Mouse (Mus musculus): Measurements from ENCODE around the gene Dazap2. TPM values are rescaled to one million over a fixed set of nuclear protein-coding genes. Genes with fewer than 3 reads are reported as not detected.
"Not testable (repeated sequence)": the region's sequence is repeated elsewhere in the genome, so short reads cannot be mapped to it uniquely, and the experiment has no call there.

Dazap2 gene
- polyA plus RNA-seq, 1 experiment: 126 TPM

- no peak overlapping the region for H3K4me3 ChIP-seq (ENCODE audit: insufficient read depth, low read length)
- no peak overlapping the region for H3K27ac ChIP-seq (ENCODE audit: insufficient read depth, low read length)
- H3K4me1 ChIP-seq (ENCODE audit: control insufficient read depth, insufficient read depth, low read length): no peaks in the 10 kb centered on the region
- TF ChIP-seq POLR2A (IDR thresholded peaks at IDR 0.05; ENCODE audit: low read depth, low read length) (no peak), CTCF (IDR thresholded peaks at IDR 0.05; ENCODE audit: borderline replicate concordance, insufficient read depth, low read length) (no peak)
These were observed 14.4 kb upstream of the Dazap2 start for GRCm38 (mm10) chr15:100600696-100601272.

- TF ChIP-seq CTCF (IDR thresholded peaks at IDR 0.05; ENCODE audit: borderline replicate concordance, insufficient read depth, low read length) (no peak), POLR2A (IDR thresholded peaks at IDR 0.05; ENCODE audit: low read depth, low read length) (no peak)
- no peak overlapping the region for H3K27ac ChIP-seq (ENCODE audit: insufficient read depth, low read length)
- no peaks in the 10 kb centered on the region for H3K4me1 ChIP-seq (ENCODE audit: control insufficient read depth, insufficient read depth, low read length)
- H3K4me3 ChIP-seq (ENCODE audit: insufficient read depth, low read length): no peak overlapping the region
These were observed 13.5 kb upstream of the Dazap2 start for GRCm38 (mm10) chr15:100601669-100602068.

- not testable (repeated sequence) for H3K4me1 ChIP-seq (ENCODE audit: control insufficient read depth, insufficient read depth, low read length); H3K4me3 ChIP-seq (ENCODE audit: insufficient read depth, low read length); H3K27ac ChIP-seq (ENCODE audit: insufficient read depth, low read length)
These were observed 8.5 kb upstream of the Dazap2 start for GRCm38 (mm10) chr15:100606677-100607076.

GRCm38 (mm10) chr15:100611951-100612350, 3.2 kb upstream of the Dazap2 start:
- Histone ChIP-seq H3K27ac (ENCODE audit: insufficient read depth, low read length) (no peak overlapping the region), H3K4me1 (ENCODE audit: control insufficient read depth, insufficient read depth, low read length) (peaks cover 5% of the 10 kb centered on the region; the same call in 1 of the 2 replicates)

GRCm38 (mm10) chr15:100612432-100612831, 2.7 kb upstream of the Dazap2 start:
- Histone ChIP-seq H3K4me1 (ENCODE audit: control insufficient read depth, insufficient read depth, low read length) (peaks cover 5% of the 10 kb centered on the region; the same call in 1 of the 2 replicates), H3K4me3 (ENCODE audit: insufficient read depth, low read length) (no peak overlapping the region), H3K27ac (ENCODE audit: insufficient read depth, low read length) (no peak overlapping the region)
- TF ChIP-seq POLR2A (IDR thresholded peaks at IDR 0.05; ENCODE audit: low read depth, low read length): no peak
- no peak for TF ChIP-seq CTCF (IDR thresholded peaks at IDR 0.05; ENCODE audit: borderline replicate concordance, insufficient read depth, low read length)

More at GRCm38 (mm10) chr15:100611951-100612350, 3.2 kb upstream of the Dazap2 start:
- TF ChIP-seq CTCF (IDR thresholded peaks at IDR 0.05; ENCODE audit: borderline replicate concordance, insufficient read depth, low read length): no peak
- no peak for TF ChIP-seq POLR2A (IDR thresholded peaks at IDR 0.05; ENCODE audit: low read depth, low read length)
- H3K4me3 ChIP-seq (ENCODE audit: insufficient read depth, low read length): no peak overlapping the region

GRCm38 (mm10) chr15:100613584-100613983, 1.6 kb upstream of the Dazap2 start:
- no peak overlapping the region for H3K4me3 ChIP-seq (ENCODE audit: insufficient read depth, low read length)
- TF ChIP-seq CTCF (IDR thresholded peaks at IDR 0.05; ENCODE audit: borderline replicate concordance, insufficient read depth, low read length) (peak; percentile 77), POLR2A (IDR thresholded peaks at IDR 0.05; ENCODE audit: low read depth, low read length) (no peak)
- peaks cover 5% of the 10 kb centered on the region; the same call in 1 of the 2 replicates for H3K4me1 ChIP-seq (ENCODE audit: control insufficient read depth, insufficient read depth, low read length)
- no peak overlapping the region for H3K27ac ChIP-seq (ENCODE audit: insufficient read depth, low read length)

GRCm38 (mm10) chr15:100614218-100614995, 742 bp upstream of the Dazap2 start:
- H3K4me3 ChIP-seq (ENCODE audit: insufficient read depth, low read length): peak overlapping the region; percentile 57
- TF ChIP-seq CTCF (IDR thresholded peaks at IDR 0.05; ENCODE audit: borderline replicate concordance, insufficient read depth, low read length) (no peak), POLR2A (IDR thresholded peaks at IDR 0.05; ENCODE audit: low read depth, low read length) (no peak)
- H3K4me1 ChIP-seq (ENCODE audit: control insufficient read depth, insufficient read depth, low read length): peaks cover 5% of the 10 kb centered on the region; the same call in 1 of the 2 replicates
- H3K27ac ChIP-seq (ENCODE audit: insufficient read depth, low read length): no peak overlapping the region

GRCm38 (mm10) chr15:100615825-100616220, 674 bp downstream of the Dazap2 start:
- H3K4me3 ChIP-seq (ENCODE audit: insufficient read depth, low read length): peak overlapping the region; percentile 82
- peaks cover 5% of the 10 kb centered on the region; the same call in 1 of the 2 replicates for H3K4me1 ChIP-seq (ENCODE audit: control insufficient read depth, insufficient read depth, low read length)
- H3K27ac ChIP-seq (ENCODE audit: insufficient read depth, low read length): 0 out of 2 replicates have a peak overlapping the region, but pooled peaks have one; percentile 6
- no peak for TF ChIP-seq CTCF (IDR thresholded peaks at IDR 0.05; ENCODE audit: borderline replicate concordance, insufficient read depth, low read length)
- peak; percentile 33; the same call in 1 of the 2 replicates for TF ChIP-seq POLR2A (IDR thresholded peaks at IDR 0.05; ENCODE audit: low read depth, low read length)

GRCm38 (mm10) chr15:100616221-100616620, 1.1 kb downstream of the Dazap2 start:
- TF ChIP-seq CTCF (IDR thresholded peaks at IDR 0.05; ENCODE audit: borderline replicate concordance, insufficient read depth, low read length) (no peak), POLR2A (IDR thresholded peaks at IDR 0.05; ENCODE audit: low read depth, low read length) (no peak)
- Histone ChIP-seq H3K4me1 (ENCODE audit: control insufficient read depth, insufficient read depth, low read length) (peaks cover 5% of the 10 kb centered on the region; the same call in 1 of the 2 replicates), H3K27ac (ENCODE audit: insufficient read depth, low read length) (0 out of 2 replicates have a peak overlapping the region, but pooled peaks have one; percentile 6), H3K4me3 (ENCODE audit: insufficient read depth, low read length) (peak overlapping the region; percentile 82)

- no peak overlapping the region for H3K4me3 ChIP-seq (ENCODE audit: insufficient read depth, low read length)
- TF ChIP-seq POLR2A (IDR thresholded peaks at IDR 0.05; ENCODE audit: low read depth, low read length) (no peak), CTCF (IDR thresholded peaks at IDR 0.05; ENCODE audit: borderline replicate concordance, insufficient read depth, low read length) (no peak)
- no peak overlapping the region for H3K27ac ChIP-seq (ENCODE audit: insufficient read depth, low read length)
- 0 out of 2 replicates have a peak, but pooled peaks cover 2% of the 10 kb centered on the region for H3K4me1 ChIP-seq (ENCODE audit: control insufficient read depth, insufficient read depth, low read length)
These were observed 4.1 kb downstream of the Dazap2 start for GRCm38 (mm10) chr15:100619200-100619599.

- not testable (repeated sequence) for H3K4me3 ChIP-seq (ENCODE audit: insufficient read depth, low read length); H3K27ac ChIP-seq (ENCODE audit: insufficient read depth, low read length)
These were observed 6.5 kb downstream of the Dazap2 start for GRCm38 (mm10) chr15:100621671-100622070.

More at GRCm38 (mm10) chr15:100621671-100622070, 6.5 kb downstream of the Dazap2 start:
- H3K4me1 ChIP-seq (ENCODE audit: control insufficient read depth, insufficient read depth, low read length): not testable (repeated sequence)
